Mouse (Mus musculus): ENCODE measurements around the gene Vstm2l. TPM values are rescaled to one million over a fixed set of nuclear protein-coding genes. Genes with fewer than 3 reads are reported as not detected.

Vstm2l gene
- polyA plus RNA-seq (2016; fragmentation: Nextera tagmentation; extraction: Ambion mirVana), result not detected in 2 replicates

GRCm38 (mm10) chr2:157914105-157914764, at the start of gene Vstm2l:
Gene Vstm2l, plus strand, starts transcription at chr2:157914653.
- Histone ChIP-seq H3K36me3 (no peaks in the 10 kb centered on the region), H3K27me3 (replicated peaks) (peaks cover 74% of the 10 kb centered on the region), H3K4me1 (replicated peaks) (peaks cover 7% of the 10 kb centered on the region), H3K9me3 (replicated peaks) (no peaks in the 10 kb centered on the region), H3K27ac (ENCODE audit: poor library complexity, severe bottlenecking) (no peak within 1 kb of the TSS), H3K4me2 (peak within 1 kb of the TSS; percentile 67), H3K4me3 (peak within 1 kb of the TSS; percentile 38), H3K9ac (no peak within 1 kb of the TSS)
- WGBS, result 4% methylated on average over 62 of the region's 62 CpGs
- ATAC-seq (ENCODE audit: insufficient number of reproducible peaks, low FRiP score), result no peak

DNA sequence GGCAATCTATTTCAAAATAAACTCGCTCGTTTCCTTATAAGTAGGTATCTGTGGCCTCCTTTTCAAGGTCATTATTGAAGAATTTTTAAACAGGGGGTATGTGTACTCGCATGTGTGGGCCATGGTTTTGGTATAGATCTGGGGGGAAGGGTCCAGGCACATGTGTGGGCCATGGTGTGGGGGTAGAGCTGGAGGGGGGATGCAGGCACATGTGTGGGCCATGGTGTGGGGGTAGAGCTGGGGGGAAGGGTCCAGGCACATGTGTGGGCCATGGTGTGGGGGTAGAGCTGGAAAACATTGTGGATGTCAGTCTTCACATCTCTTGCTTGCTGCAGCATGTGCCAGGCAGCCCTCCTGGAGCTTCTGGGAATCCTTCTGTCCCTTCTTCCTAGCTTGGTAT, 47.3 kb upstream of the Vstm2l start:
- no peak overlapping the region for H3K4me3 ChIP-seq
- ATAC-seq (ENCODE audit: insufficient number of reproducible peaks, low FRiP score), result no peak
- no peak overlapping the region for H3K9ac ChIP-seq
- no peak overlapping the region for H3K4me2 ChIP-seq
- 89% methylated on average over 3 of the region's 3 CpGs for WGBS
- no peaks in the 10 kb centered on the region for H3K4me1 ChIP-seq (replicated peaks)
- no peaks in the 10 kb centered on the region for H3K27me3 ChIP-seq (replicated peaks)
- H3K36me3 ChIP-seq, result peaks cover 12% of the 10 kb centered on the region
- H3K27ac ChIP-seq (ENCODE audit: poor library complexity, severe bottlenecking), result no peak overlapping the region
- H3K9me3 ChIP-seq (replicated peaks), result no peaks in the 10 kb centered on the region

GRCm38 (mm10) chr2:157870247-157870646, 44.2 kb upstream of the Vstm2l start:
- 0 out of 2 replicates have a peak, but pooled peaks cover 3% of the 10 kb centered on the region for H3K27me3 ChIP-seq (replicated peaks)
- no peak overlapping the region for H3K27ac ChIP-seq (ENCODE audit: poor library complexity, severe bottlenecking)
- WGBS, result 87% methylated on average over 6 of the region's 6 CpGs

DNA sequence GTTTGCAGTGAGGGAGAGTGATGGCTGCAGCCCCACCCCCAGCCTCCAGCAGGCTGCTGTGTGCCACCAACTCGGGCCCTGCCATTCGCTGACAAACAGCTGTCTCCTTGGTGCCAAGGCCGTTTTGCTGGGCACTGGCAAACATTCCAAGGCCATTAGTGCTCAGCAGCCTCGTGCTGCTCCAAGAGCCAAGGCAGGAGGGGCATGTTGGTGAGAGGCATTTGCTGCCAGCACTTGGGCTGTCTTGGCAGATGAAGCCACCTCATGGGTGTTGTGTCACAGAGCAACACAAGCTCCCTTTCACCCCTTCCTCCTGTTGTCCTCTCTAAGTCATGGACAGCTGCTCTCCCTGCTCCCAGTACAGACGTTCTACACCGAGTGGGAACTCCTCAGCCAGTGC, 41.2 kb upstream of the Vstm2l start:
- 74% methylated on average over 6 of the region's 6 CpGs for WGBS

More at GRCm38 (mm10) chr2:157870247-157870646, 44.2 kb upstream of the Vstm2l start:
- no peak overlapping the region for H3K4me3 ChIP-seq
- H3K4me1 ChIP-seq (replicated peaks), result no peaks in the 10 kb centered on the region
- H3K9me3 ChIP-seq (replicated peaks), result no peaks in the 10 kb centered on the region
- no peak overlapping the region for H3K9ac ChIP-seq
- peaks cover 21% of the 10 kb centered on the region for H3K36me3 ChIP-seq
- no peak for ATAC-seq (ENCODE audit: insufficient number of reproducible peaks, low FRiP score)
- H3K4me2 ChIP-seq, result no peak overlapping the region

GRCm38 (mm10) chr2:157873691-157874090, 40.8 kb upstream of the Vstm2l start:
- Histone ChIP-seq H3K4me2 (no peak overlapping the region), H3K36me3 (peaks cover 27% of the 10 kb centered on the region), H3K9ac (no peak overlapping the region), H3K4me1 (replicated peaks) (no peaks in the 10 kb centered on the region), H3K27me3 (replicated peaks) (peaks cover 13% of the 10 kb centered on the region; the same call in 1 of the 2 replicates), H3K27ac (ENCODE audit: poor library complexity, severe bottlenecking) (no peak overlapping the region), H3K9me3 (replicated peaks) (no peaks in the 10 kb centered on the region), H3K4me3 (no peak overlapping the region)
- 83% methylated on average over 1 of the region's 1 CpGs for WGBS
- ATAC-seq (ENCODE audit: insufficient number of reproducible peaks, low FRiP score), result no peak

More for the DNA sequence above, 41.2 kb upstream of the Vstm2l start:
- Histone ChIP-seq H3K27ac (ENCODE audit: poor library complexity, severe bottlenecking) (no peak overlapping the region), H3K27me3 (replicated peaks) (0 out of 2 replicates have a peak, but pooled peaks cover 13% of the 10 kb centered on the region), H3K9ac (no peak overlapping the region), H3K4me2 (no peak overlapping the region), H3K4me3 (no peak overlapping the region), H3K36me3 (peaks cover 27% of the 10 kb centered on the region), H3K4me1 (replicated peaks) (no peaks in the 10 kb centered on the region), H3K9me3 (replicated peaks) (no peaks in the 10 kb centered on the region)
- ATAC-seq (ENCODE audit: insufficient number of reproducible peaks, low FRiP score), result no peak

GRCm38 (mm10) chr2:157875111-157875510, 39.3 kb upstream of the Vstm2l start:
- Histone ChIP-seq H3K4me2 (no peak overlapping the region), H3K4me3 (no peak overlapping the region), H3K9ac (no peak overlapping the region), H3K36me3 (peaks cover 27% of the 10 kb centered on the region), H3K27ac (ENCODE audit: poor library complexity, severe bottlenecking) (no peak overlapping the region), H3K4me1 (replicated peaks) (no peaks in the 10 kb centered on the region), H3K27me3 (replicated peaks) (peaks cover 20% of the 10 kb centered on the region), H3K9me3 (replicated peaks) (no peaks in the 10 kb centered on the region)
- WGBS, result 71% methylated on average over 8 of the region's 8 CpGs
- no peak for ATAC-seq (ENCODE audit: insufficient number of reproducible peaks, low FRiP score)

GRCm38 (mm10) chr2:157877394-157877793, 37.1 kb upstream of the Vstm2l start:
- ATAC-seq (ENCODE audit: insufficient number of reproducible peaks, low FRiP score), result no peak

GRCm38 (mm10) chr2:157877967-157878366, 36.5 kb upstream of the Vstm2l start:
- peaks cover 26% of the 10 kb centered on the region for H3K27me3 ChIP-seq (replicated peaks)

More at GRCm38 (mm10) chr2:157877394-157877793, 37.1 kb upstream of the Vstm2l start:
- Histone ChIP-seq H3K4me2 (no peak overlapping the region), H3K9ac (no peak overlapping the region), H3K27me3 (replicated peaks) (peaks cover 26% of the 10 kb centered on the region), H3K27ac (ENCODE audit: poor library complexity, severe bottlenecking) (no peak overlapping the region), H3K4me1 (replicated peaks) (peaks cover 13% of the 10 kb centered on the region), H3K4me3 (no peak overlapping the region), H3K9me3 (replicated peaks) (no peaks in the 10 kb centered on the region), H3K36me3 (peaks cover 13% of the 10 kb centered on the region; the same call in 1 of the 2 replicates)
- WGBS, result 83% methylated on average over 3 of the region's 3 CpGs

DNA sequence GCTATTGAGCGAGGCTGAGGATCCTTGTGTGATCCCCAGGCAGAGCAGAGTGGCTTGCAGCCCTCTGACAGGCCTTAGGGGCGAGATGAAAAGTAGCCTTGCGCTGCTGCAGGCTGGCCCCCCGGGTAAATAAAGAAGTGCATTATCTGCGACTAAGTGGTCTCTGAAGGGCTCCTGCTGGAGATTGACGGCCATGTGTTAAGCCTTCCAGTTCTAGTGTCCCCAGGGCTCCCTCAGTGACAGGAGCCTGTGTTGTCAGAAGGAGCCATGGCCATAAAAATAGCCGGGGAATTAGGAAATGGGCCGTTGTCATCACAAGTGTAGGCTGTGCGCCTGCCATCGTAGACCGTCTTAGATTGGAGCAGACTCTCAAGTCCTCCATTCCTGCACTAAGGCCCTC, 32.5 kb upstream of the Vstm2l start:
- ATAC-seq (ENCODE audit: insufficient number of reproducible peaks, low FRiP score), result no peak
- 22% methylated on average over 11 of the region's 11 CpGs for WGBS

More at GRCm38 (mm10) chr2:157877967-157878366, 36.5 kb upstream of the Vstm2l start:
- Histone ChIP-seq H3K36me3 (peaks cover 7% of the 10 kb centered on the region; the same call in 1 of the 2 replicates), H3K4me2 (no peak overlapping the region), H3K9me3 (replicated peaks) (no peaks in the 10 kb centered on the region), H3K4me1 (replicated peaks) (peaks cover 16% of the 10 kb centered on the region), H3K9ac (no peak overlapping the region), H3K27ac (ENCODE audit: poor library complexity, severe bottlenecking) (no peak overlapping the region), H3K4me3 (no peak overlapping the region)
- WGBS, result 47% methylated on average over 5 of the region's 5 CpGs
- no peak for ATAC-seq (ENCODE audit: insufficient number of reproducible peaks, low FRiP score)

DNA sequence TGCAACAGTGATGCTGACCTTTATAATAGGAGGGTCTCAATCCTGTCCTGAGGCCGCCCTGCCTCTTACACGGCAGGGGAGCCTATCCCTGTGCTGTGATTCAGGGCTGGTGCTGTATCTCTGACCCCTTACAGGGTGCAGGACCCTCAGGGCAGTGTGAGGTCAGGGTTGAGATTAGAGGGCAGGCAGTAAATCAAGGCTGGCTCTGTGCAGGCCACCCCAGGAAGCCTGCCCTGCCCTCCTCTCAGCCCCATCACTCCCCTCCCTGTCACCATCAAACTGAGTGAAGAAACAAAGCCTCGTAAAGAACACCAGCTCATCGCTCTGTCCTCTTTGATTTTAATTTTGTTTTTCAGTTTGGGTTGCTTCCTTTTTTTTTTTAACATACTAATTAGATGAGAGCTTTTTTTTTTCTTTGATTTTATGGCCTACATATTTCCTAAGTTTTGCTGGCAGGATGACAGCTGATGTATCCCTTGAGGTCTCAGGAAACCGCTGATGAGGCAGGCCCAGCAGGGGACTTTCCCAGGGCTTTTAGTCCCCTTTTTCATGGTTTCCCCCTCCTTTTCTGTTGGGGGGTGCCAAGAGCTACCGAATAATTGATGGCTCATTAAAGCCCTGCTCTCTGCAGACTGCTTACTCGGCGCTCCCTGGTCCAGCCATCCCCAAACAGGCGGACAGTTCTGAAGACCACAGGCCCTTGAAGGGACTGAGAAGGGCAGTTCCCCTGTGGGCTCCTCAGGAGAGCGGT, 27.0 kb upstream of the Vstm2l start:
- H3K4me2 ChIP-seq, result no peak overlapping the region
- WGBS, result 58% methylated on average over 10 of the region's 10 CpGs
- no peak for ATAC-seq (ENCODE audit: insufficient number of reproducible peaks, low FRiP score)

More for the DNA sequence above, 32.5 kb upstream of the Vstm2l start:
- Histone ChIP-seq H3K27ac (ENCODE audit: poor library complexity, severe bottlenecking) (no peak overlapping the region), H3K36me3 (peaks cover 20% of the 10 kb centered on the region), H3K9ac (no peak overlapping the region), H3K27me3 (replicated peaks) (peaks cover 15% of the 10 kb centered on the region), H3K9me3 (replicated peaks) (no peaks in the 10 kb centered on the region), H3K4me2 (peak overlapping the region; percentile 35; the same call in 1 of the 2 replicates), H3K4me1 (replicated peaks) (peaks cover 22% of the 10 kb centered on the region), H3K4me3 (no peak overlapping the region)

GRCm38 (mm10) chr2:157891166-157891565, 23.3 kb upstream of the Vstm2l start:
- peaks cover 19% of the 10 kb centered on the region for H3K4me1 ChIP-seq (replicated peaks)
- ATAC-seq (ENCODE audit: insufficient number of reproducible peaks, low FRiP score), result no peak
- 78% methylated on average over 6 of the region's 6 CpGs for WGBS
- no peak overlapping the region for H3K4me3 ChIP-seq
- no peak overlapping the region for H3K9ac ChIP-seq
- H3K9me3 ChIP-seq (replicated peaks), result no peaks in the 10 kb centered on the region
- H3K27ac ChIP-seq (ENCODE audit: poor library complexity, severe bottlenecking), result no peak overlapping the region
- H3K4me2 ChIP-seq, result no peak overlapping the region
- H3K36me3 ChIP-seq, result peaks cover 11% of the 10 kb centered on the region; the same call in 1 of the 2 replicates
- H3K27me3 ChIP-seq (replicated peaks), result no peaks in the 10 kb centered on the region; the same call in 1 of the 2 replicates

More for the DNA sequence above, 27.0 kb upstream of the Vstm2l start:
- Histone ChIP-seq H3K9ac (no peak overlapping the region), H3K27ac (ENCODE audit: poor library complexity, severe bottlenecking) (no peak overlapping the region), H3K9me3 (replicated peaks) (no peaks in the 10 kb centered on the region), H3K36me3 (peaks cover 28% of the 10 kb centered on the region), H3K27me3 (replicated peaks) (no peaks in the 10 kb centered on the region), H3K4me1 (replicated peaks) (peaks cover 20% of the 10 kb centered on the region), H3K4me3 (no peak overlapping the region)

Data from heart, embryonic 12.5 days (tissue).